Mouse (Mus musculus): ENCODE data around the gene Hacd2. TPM values are rescaled to one million over a fixed set of nuclear protein-coding genes. Genes with fewer than 3 reads are reported as not detected.

The Hacd2 gene
- polyA plus RNA-seq, 1 experiment = 38.2 TPM

GRCm38 (mm10) chr16:35102866-35103620 lies 80.8 kb downstream of the Hacd2 start:
- Histone ChIP-seq H3K27ac (ENCODE audit: insufficient read depth, low read length) (no peak overlapping the region), H3K4me3 (ENCODE audit: insufficient read depth, low read length) (no peak overlapping the region), H3K4me1 (ENCODE audit: control insufficient read depth, insufficient read depth, low read length) (no peaks in the 10 kb centered on the region)
- TF ChIP-seq CTCF (IDR thresholded peaks at IDR 0.05; ENCODE audit: extremely low read depth, insufficient read depth, low read length) (no peak), POLR2A (IDR thresholded peaks at IDR 0.05; ENCODE audit: extremely low read depth, insufficient read depth, low read length) (no peak)

- Histone ChIP-seq H3K27ac (ENCODE audit: insufficient read depth, low read length) (no peak overlapping the region), H3K4me3 (ENCODE audit: insufficient read depth, low read length) (no peak overlapping the region), H3K4me1 (ENCODE audit: control insufficient read depth, insufficient read depth, low read length) (peaks cover 3% of the 10 kb centered on the region; the same call in 1 of the 2 replicates)
- no peak for TF ChIP-seq CTCF (IDR thresholded peaks at IDR 0.05; ENCODE audit: extremely low read depth, insufficient read depth, low read length)
- TF ChIP-seq POLR2A (IDR thresholded peaks at IDR 0.05; ENCODE audit: extremely low read depth, insufficient read depth, low read length) = no peak
Observed at GRCm38 (mm10) chr16:35107985-35108384, 85.8 kb downstream of the Hacd2 start.

- Histone ChIP-seq H3K27ac (ENCODE audit: insufficient read depth, low read length) (no peak overlapping the region), H3K4me1 (ENCODE audit: control insufficient read depth, insufficient read depth, low read length) (peaks cover 3% of the 10 kb centered on the region; the same call in 1 of the 2 replicates), H3K4me3 (ENCODE audit: insufficient read depth, low read length) (no peak overlapping the region)
- no peak for TF ChIP-seq CTCF (IDR thresholded peaks at IDR 0.05; ENCODE audit: extremely low read depth, insufficient read depth, low read length)
Observed at GRCm38 (mm10) chr16:35109156-35109555, 86.9 kb downstream of the Hacd2 start.

GRCm38 (mm10) chr16:35109656-35110291 lies 87.5 kb downstream of the Hacd2 start:
- H3K27ac ChIP-seq (ENCODE audit: insufficient read depth, low read length) = no peak overlapping the region
- peaks cover 3% of the 10 kb centered on the region; the same call in 1 of the 2 replicates for H3K4me1 ChIP-seq (ENCODE audit: control insufficient read depth, insufficient read depth, low read length)
- TF ChIP-seq POLR2A (IDR thresholded peaks at IDR 0.05; ENCODE audit: extremely low read depth, insufficient read depth, low read length) = no peak
- no peak for TF ChIP-seq CTCF (IDR thresholded peaks at IDR 0.05; ENCODE audit: extremely low read depth, insufficient read depth, low read length)
- H3K4me3 ChIP-seq (ENCODE audit: insufficient read depth, low read length) = no peak overlapping the region

GRCm38 (mm10) chr16:35110410-35111142 lies 88.3 kb downstream of the Hacd2 start:
- H3K4me1 ChIP-seq (ENCODE audit: control insufficient read depth, insufficient read depth, low read length) = peaks cover 3% of the 10 kb centered on the region; the same call in 1 of the 2 replicates
- H3K4me3 ChIP-seq (ENCODE audit: insufficient read depth, low read length) = no peak overlapping the region
- H3K27ac ChIP-seq (ENCODE audit: insufficient read depth, low read length) = no peak overlapping the region
- peak; percentile 97 for TF ChIP-seq CTCF (IDR thresholded peaks at IDR 0.05; ENCODE audit: extremely low read depth, insufficient read depth, low read length)
- TF ChIP-seq POLR2A (IDR thresholded peaks at IDR 0.05; ENCODE audit: extremely low read depth, insufficient read depth, low read length) = no peak

DNA sequence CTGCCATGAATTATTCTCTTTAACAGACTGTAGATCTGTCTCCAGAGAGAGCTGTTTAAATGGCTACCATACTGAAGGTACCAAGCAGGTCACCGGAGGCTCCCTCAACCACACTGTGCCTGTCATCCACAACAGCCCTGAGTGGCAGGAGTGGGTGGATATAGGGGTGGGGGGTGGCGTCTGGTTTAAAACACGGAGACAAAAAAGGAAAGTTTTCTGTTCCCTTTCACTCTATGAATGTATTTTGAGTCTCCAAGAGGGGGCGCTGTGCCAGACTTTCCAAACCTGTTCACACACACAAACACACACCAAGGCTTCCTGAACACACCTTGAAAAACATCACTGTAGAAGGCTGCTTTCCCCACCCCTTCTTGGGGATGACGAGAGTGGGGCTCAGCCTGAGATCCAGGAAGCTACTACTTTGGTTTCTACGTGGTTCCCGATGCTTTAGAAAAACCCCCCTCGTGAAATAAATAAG lies 89.0 kb downstream of the Hacd2 start:
- TF ChIP-seq CTCF (IDR thresholded peaks at IDR 0.05; ENCODE audit: extremely low read depth, insufficient read depth, low read length) (peak; percentile 35; the same call in 1 of the 2 replicates), POLR2A (IDR thresholded peaks at IDR 0.05; ENCODE audit: extremely low read depth, insufficient read depth, low read length) (no peak)
- no peak overlapping the region for H3K4me3 ChIP-seq (ENCODE audit: insufficient read depth, low read length)
- no peak overlapping the region for H3K27ac ChIP-seq (ENCODE audit: insufficient read depth, low read length)
- H3K4me1 ChIP-seq (ENCODE audit: control insufficient read depth, insufficient read depth, low read length) = peaks cover 3% of the 10 kb centered on the region; the same call in 1 of the 2 replicates

DNA sequence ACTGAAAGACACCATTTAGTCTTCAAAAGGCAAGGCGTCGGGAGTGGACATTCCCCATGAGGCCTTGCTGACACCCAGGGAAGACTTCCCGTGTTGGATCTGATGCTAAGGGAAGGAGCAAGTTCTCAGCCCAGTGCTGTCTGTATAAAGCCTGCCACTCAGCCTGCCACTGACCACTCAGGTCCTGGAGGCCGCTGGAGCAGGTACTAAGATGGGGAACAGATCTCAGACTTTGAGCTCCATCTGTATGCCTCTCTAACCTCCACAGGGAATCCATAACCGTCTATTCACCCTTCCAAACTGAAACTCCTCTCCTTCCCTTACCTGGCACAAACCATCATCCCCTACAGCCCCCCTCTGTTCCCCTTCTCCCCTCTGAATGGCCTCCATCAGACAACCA lies 91.3 kb downstream of the Hacd2 start:
- Histone ChIP-seq H3K27ac (ENCODE audit: insufficient read depth, low read length) (no peak overlapping the region), H3K4me1 (ENCODE audit: control insufficient read depth, insufficient read depth, low read length) (peaks cover 3% of the 10 kb centered on the region; the same call in 1 of the 2 replicates), H3K4me3 (ENCODE audit: insufficient read depth, low read length) (no peak overlapping the region)
- TF ChIP-seq CTCF (IDR thresholded peaks at IDR 0.05; ENCODE audit: extremely low read depth, insufficient read depth, low read length) = no peak

DNA sequence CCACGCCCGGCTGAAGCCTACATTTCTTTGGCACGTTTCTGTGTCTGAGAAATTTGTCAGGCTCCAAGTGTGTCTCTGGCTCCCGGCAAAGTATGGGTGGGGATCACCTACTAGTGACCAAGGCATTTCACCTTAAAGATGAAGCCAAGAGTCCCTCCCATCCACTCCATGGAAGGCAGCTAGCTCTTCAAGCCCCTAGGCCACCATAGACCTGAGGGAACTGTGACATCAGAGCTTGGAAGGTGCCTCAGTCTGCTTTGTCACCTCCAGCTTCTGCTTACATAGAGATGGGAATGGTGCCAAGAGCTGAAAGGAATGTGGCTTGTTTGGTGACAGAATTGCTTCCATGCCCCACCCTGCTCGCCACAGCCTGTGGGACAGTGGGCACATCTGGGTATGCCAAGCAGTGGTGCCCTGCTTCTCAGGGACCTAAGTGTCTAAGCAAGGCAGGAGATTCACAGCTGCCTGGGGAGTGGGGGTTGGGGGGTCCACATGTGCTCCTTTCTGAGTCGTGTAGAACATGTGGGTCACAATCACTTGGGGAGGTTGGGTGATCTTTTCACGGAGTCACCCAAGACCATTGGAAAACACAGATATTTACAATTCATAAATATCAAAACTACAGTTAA lies 94.2 kb downstream of the Hacd2 start:
- Histone ChIP-seq H3K4me1 (ENCODE audit: control insufficient read depth, insufficient read depth, low read length) (peaks cover 1% of the 10 kb centered on the region; the same call in 1 of the 2 replicates), H3K4me3 (ENCODE audit: insufficient read depth, low read length) (no peak overlapping the region), H3K27ac (ENCODE audit: insufficient read depth, low read length) (no peak overlapping the region)
- no peak for TF ChIP-seq CTCF (IDR thresholded peaks at IDR 0.05; ENCODE audit: extremely low read depth, insufficient read depth, low read length)
- no peak for TF ChIP-seq POLR2A (IDR thresholded peaks at IDR 0.05; ENCODE audit: extremely low read depth, insufficient read depth, low read length)

- no peaks in the 10 kb centered on the region for H3K4me1 ChIP-seq (ENCODE audit: control insufficient read depth, insufficient read depth, low read length)
- no peak overlapping the region for H3K27ac ChIP-seq (ENCODE audit: insufficient read depth, low read length)
- H3K4me3 ChIP-seq (ENCODE audit: insufficient read depth, low read length) = no peak overlapping the region
- no peak for TF ChIP-seq CTCF (IDR thresholded peaks at IDR 0.05; ENCODE audit: extremely low read depth, insufficient read depth, low read length)
- no peak for TF ChIP-seq POLR2A (IDR thresholded peaks at IDR 0.05; ENCODE audit: extremely low read depth, insufficient read depth, low read length)
Observed at GRCm38 (mm10) chr16:35117436-35117835, 95.2 kb downstream of the Hacd2 start.

Data from cortical plate, adult 2 months (tissue).